In genomic region chr5:30072825-30073821, GRCm38 (mm10) we compare ENCODE assay signal across 8 mouse cellular contexts. TPM values are rescaled to one million over a fixed set of nuclear protein-coding genes. Genes with fewer than 3 reads are reported as not detected.
DNase-seq lines count a peak whose midpoint lies in the region; ATAC-seq and TF ChIP-seq lines count a peak whose summit lies in the region.

Gene Tyms, minus strand, starts transcription at chr5:30073617.

- peak within 1 kb of the TSS; percentile 93 for H3K9ac ChIP-seq in embryonic facial prominence, embryonic 11.5 days (replicated peaks; ENCODE audit: low read length)
- H3K9ac ChIP-seq in limb, embryonic 11.5 days (ENCODE audit: low read length) = peak within 1 kb of the TSS; percentile 74
- peak within 1 kb of the TSS; percentile 64 for H3K9ac ChIP-seq in midbrain, embryonic 14.5 days (replicated peaks; ENCODE audit: low read length)

- H3K4me3 ChIP-seq in embryonic facial prominence, embryonic 11.5 days (ENCODE audit: low read depth, low read length) = peak within 1 kb of the TSS; percentile 84
- H3K4me3 ChIP-seq in limb, embryonic 11.5 days (ENCODE audit: low read depth, low read length) = peak within 1 kb of the TSS; percentile 70
- peak within 1 kb of the TSS; percentile 61 for H3K4me3 ChIP-seq in midbrain, embryonic 14.5 days (replicated peaks; ENCODE audit: low read depth, low read length)
- H3K4me3 ChIP-seq in spleen, adult 2 months (ENCODE audit: extremely low read depth, insufficient read depth, insufficient read length) = peak within 1 kb of the TSS; percentile 70

- H3K9me3 ChIP-seq in embryonic facial prominence, embryonic 11.5 days (replicated peaks; ENCODE audit: control insufficient read depth, low read length) = no peaks in the 10 kb centered on the region
- H3K9me3 ChIP-seq in limb, embryonic 11.5 days (ENCODE audit: control insufficient read depth, low read length) = no peaks in the 10 kb centered on the region
- H3K9me3 ChIP-seq in midbrain, embryonic 14.5 days (ENCODE audit: control insufficient read depth, low read length) = no peaks in the 10 kb centered on the region

- no peaks in the 10 kb centered on the region; the same call in 1 of the 2 replicates for H3K36me3 ChIP-seq in embryonic facial prominence, embryonic 11.5 days (replicated peaks; ENCODE audit: control insufficient read depth, insufficient read depth, low read depth, low read length)
- H3K36me3 ChIP-seq in limb, embryonic 11.5 days (ENCODE audit: control insufficient read depth, insufficient read depth, low read length) = peaks cover 7% of the 10 kb centered on the region; the same call in 1 of the 2 replicates
- peaks cover 17% of the 10 kb centered on the region for H3K36me3 ChIP-seq in midbrain, embryonic 14.5 days (ENCODE audit: control insufficient read depth, insufficient read depth, low read length)
- H3K36me3 ChIP-seq in spleen, adult 2 months (ENCODE audit: control insufficient read depth, insufficient read depth, low read length) = no peaks in the 10 kb centered on the region; the same call in 1 of the 2 replicates

- peak within 1 kb of the TSS; percentile 81 for H3K27ac ChIP-seq in embryonic facial prominence, embryonic 11.5 days (replicated peaks; ENCODE audit: low read depth, low read length)
- H3K27ac ChIP-seq in limb, embryonic 11.5 days (replicated peaks; ENCODE audit: low read depth, low read length) = peak within 1 kb of the TSS; percentile 74
- peak within 1 kb of the TSS; percentile 60 for H3K27ac ChIP-seq in midbrain, embryonic 14.5 days (replicated peaks; ENCODE audit: low read depth, low read length)
- H3K27ac ChIP-seq in spleen, adult 2 months (ENCODE audit: insufficient read depth, low read length) = no peak within 1 kb of the TSS

- ATAC-seq in embryonic facial prominence, embryonic 11.5 days (replicated peaks; ENCODE audit: insufficient number of reproducible peaks, low FRiP score, low TSS enrichment, low read depth) = peak; percentile 90
- peak; percentile 82; the same call in 1 of the 2 replicates for ATAC-seq in limb, embryonic 11.5 days (ENCODE audit: insufficient number of reproducible peaks, low FRiP score, low TSS enrichment, low read depth)
- peak; percentile 78; the same call in 1 of the 2 replicates for ATAC-seq in midbrain, embryonic 14.5 days (ENCODE audit: low FRiP score, low TSS enrichment)

- TF ChIP-seq CTCF in spleen, adult 2 months (IDR thresholded peaks at IDR 0.05; ENCODE audit: extremely low read depth, insufficient read depth, insufficient read length, insufficient replicate concordance) = no peak

- H3K4me1 ChIP-seq in embryonic facial prominence, embryonic 11.5 days (ENCODE audit: control insufficient read depth, insufficient read depth, low read length) = no peaks in the 10 kb centered on the region
- peaks cover 3% of the 10 kb centered on the region; the same call in 1 of the 2 replicates for H3K4me1 ChIP-seq in limb, embryonic 11.5 days (ENCODE audit: control insufficient read depth, insufficient read depth, low read length)
- H3K4me1 ChIP-seq in midbrain, embryonic 14.5 days (ENCODE audit: control insufficient read depth, insufficient read depth, low read length) = no peaks in the 10 kb centered on the region
- H3K4me1 ChIP-seq in spleen, adult 2 months (ENCODE audit: control insufficient read depth, insufficient read depth, insufficient read length) = peaks cover 5% of the 10 kb centered on the region; the same call in 1 of the 2 replicates

- H3K4me2 ChIP-seq in embryonic facial prominence, embryonic 11.5 days (ENCODE audit: low read depth, low read length) = peak within 1 kb of the TSS; percentile 59
- H3K4me2 ChIP-seq in limb, embryonic 11.5 days (ENCODE audit: low read depth, severe bottlenecking) = peak within 1 kb of the TSS; percentile 47
- H3K4me2 ChIP-seq in midbrain, embryonic 14.5 days (ENCODE audit: low read length) = peak within 1 kb of the TSS; percentile 59

- DNase-seq in urinary bladder, adult 18-20 months (ENCODE audit: low spot score in 2 of 2) = peak; percentile 71 to 73
- no peak for DNase-seq in urinary bladder, postnatal 10 days (ENCODE audit: low spot score)
- peak; percentile 91 for DNase-seq in embryonic facial prominence, embryonic 11.5 days (ENCODE audit: low spot score)
- peak; percentile 98 for DNase-seq in heart, adult 11 months
- DNase-seq in kidney, adult 18-20 months = peak; percentile 85
- DNase-seq in limb, embryonic 11.5 days (ENCODE audit: low spot score) = peak; percentile 92
- peak; percentile 90 for DNase-seq in midbrain, embryonic 14.5 days
- DNase-seq in spleen, adult 2 months (ENCODE audit: low read depth in 1 of 2, low spot score in 2 of 2) = peak in 1 of 2 experiments; percentile 36

- TF ChIP-seq POLR2A in spleen, adult 2 months (IDR thresholded peaks at IDR 0.05; ENCODE audit: low read depth, low read length) = no peak

- no peaks in the 10 kb centered on the region for H3K27me3 ChIP-seq in embryonic facial prominence, embryonic 11.5 days (ENCODE audit: control insufficient read depth, insufficient read depth, low read length)
- H3K27me3 ChIP-seq in limb, embryonic 11.5 days (ENCODE audit: control insufficient read depth, insufficient read depth, low read length) = no peaks in the 10 kb centered on the region
- no peaks in the 10 kb centered on the region for H3K27me3 ChIP-seq in midbrain, embryonic 14.5 days (ENCODE audit: control insufficient read depth, insufficient read depth, low read length)
- no peaks in the 10 kb centered on the region for H3K27me3 ChIP-seq in spleen, adult 2 months (ENCODE audit: control insufficient read depth, insufficient read depth, low read length)

- under 1% methylated on average over 43 of the region's 45 CpGs for WGBS in embryonic facial prominence, embryonic 11.5 days
- WGBS in limb, embryonic 11.5 days = 1% methylated on average over 45 of the region's 45 CpGs
- WGBS in midbrain, embryonic 14.5 days = 2% methylated on average over 45 of the region's 45 CpGs
- WGBS in spleen, adult 2 months = 2% methylated on average over 45 of the region's 45 CpGs

RNA-seq across cellular contexts. Expression of gene Tyms, which starts in this region (rescaled TPM):
- polyA plus RNA-seq in embryonic facial prominence, embryonic 11.5 days (2014; fragmentation: Nextera tagmentation; extraction: Ambion mirVana) = 409 and 418 TPM in 2 replicates
- 393 and 408 TPM in 2 replicates for polyA plus RNA-seq in limb, embryonic 11.5 days (2014; fragmentation: Nextera tagmentation; extraction: Ambion mirVana)
- 45.2 and 63.6 TPM in 2 replicates for polyA plus RNA-seq in midbrain, embryonic 14.5 days (2014; fragmentation: Nextera tagmentation; extraction: Ambion mirVana)
- 23.9 and 30.0 TPM in 2 replicates for polyA plus RNA-seq in spleen, adult 2 months (2012; rRNA removed)
